Mouse (Mus musculus): ENCODE measurements around the gene Luc7l2. TPM values are rescaled to one million over a fixed set of nuclear protein-coding genes. Genes with fewer than 3 reads are reported as not detected.

Gene Luc7l2
- total and polyA plus RNA-seq, 3 experiments = 51.8 to 129 (median 118) TPM

DNA sequence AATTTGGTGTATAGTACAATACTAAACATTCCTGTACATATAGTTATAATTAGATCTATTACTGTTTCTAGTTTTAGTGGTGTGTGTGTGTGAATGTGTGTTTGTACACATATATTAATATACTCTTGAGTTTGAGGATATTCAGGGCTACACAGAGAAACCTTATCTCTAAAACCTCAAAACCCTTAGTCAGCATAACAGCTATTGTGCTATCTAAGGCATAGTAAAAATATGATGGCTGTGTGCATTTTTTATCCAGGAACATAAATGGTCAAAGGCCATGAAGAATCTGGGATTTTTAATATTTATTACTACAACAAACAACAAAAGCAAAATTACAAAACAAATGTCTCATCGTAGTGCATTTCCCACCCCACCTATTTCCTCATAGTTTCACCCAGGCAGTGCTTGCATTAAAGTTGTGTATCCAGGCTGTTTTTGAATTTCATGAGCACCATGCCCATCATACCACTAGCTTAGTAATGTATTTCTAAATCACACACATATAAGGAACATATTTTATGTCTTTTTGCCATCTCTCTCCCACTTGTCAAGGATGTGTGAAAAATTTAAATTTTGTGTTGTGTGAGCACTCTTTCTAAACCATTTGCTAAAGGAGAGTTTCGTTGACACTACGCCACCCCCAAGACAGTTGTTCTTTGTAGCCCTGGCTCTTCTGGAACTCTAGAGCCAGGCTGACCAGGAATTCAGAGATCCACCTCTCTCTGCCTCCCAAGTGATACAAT, 29.2 kb downstream of the Luc7l2 start:
- H3K36me3 ChIP-seq (ENCODE audit: control insufficient read depth in 1 of 2, insufficient read depth in 2 of 2, low read length in 2 of 2) = peaks cover 34 to 73% of the 10 kb centered on the region in 2 experiments
- no peaks in the 10 kb centered on the region for H3K9me3 ChIP-seq (replicated peaks; ENCODE audit: insufficient read depth, low read length)
- H3K27me3 ChIP-seq (ENCODE audit: control insufficient read depth in 1 of 2, insufficient read depth in 2 of 2, low read length in 2 of 2) = no peaks in the 10 kb centered on the region

DNA sequence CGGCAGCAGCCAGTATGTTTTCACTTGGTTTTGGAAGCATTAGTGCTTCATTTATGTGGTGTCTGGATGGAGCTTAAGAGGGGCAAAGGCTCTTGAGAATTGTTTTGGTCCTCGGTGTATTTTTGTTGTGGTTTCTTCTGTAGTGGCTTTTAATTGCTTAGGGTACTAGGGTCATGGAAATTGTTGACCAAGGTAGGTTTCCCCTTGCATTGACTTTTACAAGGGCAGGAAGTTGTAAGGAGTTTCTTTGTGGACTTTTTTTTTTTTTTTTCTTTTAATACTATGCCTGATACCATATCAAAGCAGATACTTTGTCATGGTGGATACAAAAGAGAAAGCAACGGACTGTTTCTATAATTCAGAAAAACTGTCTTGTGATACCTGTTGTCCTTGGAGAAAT, 30.6 kb downstream of the Luc7l2 start:
- Histone ChIP-seq H3K36me3 (ENCODE audit: control insufficient read depth in 1 of 2, insufficient read depth in 2 of 2, low read length in 2 of 2) (peaks cover 26 to 80% of the 10 kb centered on the region in 2 experiments), H3K9me3 (replicated peaks; ENCODE audit: insufficient read depth, low read length) (no peaks in the 10 kb centered on the region), H3K9ac (ENCODE audit: control insufficient read depth, low read depth, low read length, poor library complexity, severe bottlenecking) (no peak overlapping the region), H3K4me3 (ENCODE audit: control insufficient read depth in 1 of 2, insufficient read depth in 1 of 2, low read depth in 2 of 2, low read length in 2 of 2) (no peak overlapping the region), H3K4me1 (ENCODE audit: control insufficient read depth in 1 of 2, insufficient read depth in 2 of 2, low read length in 2 of 2) (peaks cover 0 to 11% of the 10 kb centered on the region in 2 experiments; a peak in 3 of 4 replicates), H3K27ac (ENCODE audit: control insufficient read depth, low read depth, low read length) (no peak overlapping the region), H3K27me3 (ENCODE audit: control insufficient read depth in 1 of 2, insufficient read depth in 2 of 2, low read length in 2 of 2) (no peaks in the 10 kb centered on the region), H3K79me2 (ENCODE audit: control insufficient read depth, insufficient read depth, low read length, poor library complexity) (peaks cover 20% of the 10 kb centered on the region)
- TF ChIP-seq USF1 (IDR thresholded peaks at IDR 0.05; ENCODE audit: low read depth, low read length) (no peak), TCF12 (IDR thresholded peaks at IDR 0.05; ENCODE audit: low read depth, low read length) (no peak)
- no peak for DNase-seq (ENCODE audit: low read depth, low spot score)

More for the DNA sequence above, 29.2 kb downstream of the Luc7l2 start:
- Histone ChIP-seq H3K79me2 (ENCODE audit: control insufficient read depth, insufficient read depth, low read length, poor library complexity) (peaks cover 20% of the 10 kb centered on the region), H3K27ac (ENCODE audit: control insufficient read depth, low read depth, low read length) (no peak overlapping the region), H3K4me3 (ENCODE audit: control insufficient read depth in 1 of 2, insufficient read depth in 1 of 2, low read depth in 2 of 2, low read length in 2 of 2) (no peak overlapping the region), H3K4me1 (ENCODE audit: control insufficient read depth in 1 of 2, insufficient read depth in 2 of 2, low read length in 2 of 2) (peaks cover 0 to 15% of the 10 kb centered on the region in 2 experiments; a peak in 3 of 4 replicates), H3K9ac (ENCODE audit: control insufficient read depth, low read depth, low read length, poor library complexity, severe bottlenecking) (no peak overlapping the region)
- TF ChIP-seq RAD21 (IDR thresholded peaks at IDR 0.05; ENCODE audit: low read depth, low read length) (no peak), GATA1 (IDR thresholded peaks at IDR 0.05; ENCODE audit: low read depth, low read length) (peak; percentile 31; the same call in 1 of the 2 replicates), USF1 (IDR thresholded peaks at IDR 0.05; ENCODE audit: low read depth, low read length) (no peak), ZC3H11A (IDR thresholded peaks at IDR 0.05; ENCODE audit: low read depth, low read length) (no peak), POLR2A (IDR thresholded peaks at IDR 0.05; ENCODE audit: control insufficient read depth in 1 of 2, insufficient read depth in 1 of 2, low read depth in 1 of 2, low read length in 2 of 2, poor library complexity in 1 of 2) (peak in 1 of 2 experiments; percentile 22; a peak in 1 of 4 replicates), USF2 (IDR thresholded peaks at IDR 0.05; ENCODE audit: borderline replicate concordance in 1 of 2, insufficient read depth in 1 of 2, low read depth in 1 of 2, low read length in 2 of 2) (no peak), SIN3A (IDR thresholded peaks at IDR 0.05; ENCODE audit: low read length) (no peak), ELF1 (IDR thresholded peaks at IDR 0.05; ENCODE audit: low read depth, low read length) (no peak), KAT2A (conservative IDR thresholded peaks at IDR 0.05; ENCODE audit: low read depth, low read length) (no peak), ZMIZ1 (IDR thresholded peaks at IDR 0.05; ENCODE audit: low read depth, low read length) (no peak), TAL1 (IDR thresholded peaks at IDR 0.05; ENCODE audit: low read length) (no peak), EP300 (IDR thresholded peaks at IDR 0.05; ENCODE audit: low read depth in 1 of 2, low read length in 2 of 2) (no peak), MAFK (IDR thresholded peaks at IDR 0.05; ENCODE audit: borderline replicate concordance, low read depth, low read length) (peak; percentile 99), NELFE (IDR thresholded peaks at IDR 0.05; ENCODE audit: low read depth, low read length) (no peak), E2F4 (IDR thresholded peaks at IDR 0.05; ENCODE audit: borderline replicate concordance, low read depth, low read length) (no peak)
- DNase-seq (ENCODE audit: low read depth, low spot score) = no peak
